Mouse (Mus musculus) heart, adult 8-10 months (tissue): ENCODE measurements at regions not wholly inside any gene's neighbourhood (a gene's known extent, or its start where the extent isn't known, plus 50 kb on each side); places are given as distances from the start of the nearest gene placed in this dataset.
A peak's percentile ranks its signal among the peaks of the same experiment; 100 is the strongest.

Experiments used
- DNase-seq: peaks from one replicate; pipeline ENCODE4 v3.0.0; 2022; ENCODE audit warnings: low spot score

- DNase-seq, result no peak
Observed at GRCm38 (mm10) chr10:31076948-31077347, 234.3 kb upstream of the Hey2 start.

- DNase-seq, result no peak
Observed at GRCm38 (mm10) chr10:31076415-31076814, 233.8 kb upstream of the Hey2 start.

GRCm38 (mm10) chr10:31074004-31074645 is 231.5 kb upstream of the Hey2 start:
- no peak for DNase-seq

- no peak for DNase-seq
Observed at GRCm38 (mm10) chr10:31068668-31069223, 226.1 kb upstream of the Hey2 start.

- no peak for DNase-seq
Observed at GRCm38 (mm10) chr10:31062732-31063131, 220.1 kb upstream of the Hey2 start.

GRCm38 (mm10) chr10:31053260-31053659 is 210.7 kb upstream of the Hey2 start:
- no peak for DNase-seq

- DNase-seq, result no peak
Observed at GRCm38 (mm10) chr10:31051222-31051621, 208.6 kb upstream of the Hey2 start.

GRCm38 (mm10) chr10:31049352-31049751 is 206.8 kb upstream of the Hey2 start:
- no peak for DNase-seq

- no peak for DNase-seq
Observed at GRCm38 (mm10) chr10:31035611-31036010, 193.0 kb upstream of the Hey2 start.

- DNase-seq, result no peak
Observed at GRCm38 (mm10) chr10:31034782-31035181, 192.2 kb upstream of the Hey2 start.

GRCm38 (mm10) chr10:31030676-31031075 is 188.1 kb upstream of the Hey2 start:
- no peak for DNase-seq

- no peak for DNase-seq
Observed at GRCm38 (mm10) chr10:31026440-31026839, 183.8 kb upstream of the Hey2 start.

GRCm38 (mm10) chr10:31012669-31013358 is 170.2 kb upstream of the Hey2 start:
- no peak for DNase-seq

GRCm38 (mm10) chr10:31009955-31010254 is 167.3 kb upstream of the Hey2 start:
- DNase-seq, result no peak

- DNase-seq, result no peak
Observed at GRCm38 (mm10) chr10:31009128-31009954, 166.7 kb upstream of the Hey2 start.

GRCm38 (mm10) chr10:30998163-30998944 is 155.8 kb upstream of the Hey2 start:
- DNase-seq, result no peak

GRCm38 (mm10) chr10:30992167-30992566 is 149.6 kb upstream of the Hey2 start:
- DNase-seq, result no peak

- DNase-seq, result peak; percentile 7
Observed at GRCm38 (mm10) chr10:30980279-30980968, 137.8 kb upstream of the Hey2 start.

GRCm38 (mm10) chr10:30979766-30980165 is 137.2 kb upstream of the Hey2 start:
- DNase-seq, result no peak

GRCm38 (mm10) chr10:30966176-30966575 is 123.6 kb upstream of the Hey2 start:
- peak; percentile 9 for DNase-seq

- DNase-seq, result no peak
Observed at GRCm38 (mm10) chr10:30953825-30954224, 111.2 kb upstream of the Hey2 start.
